Mouse (Mus musculus) ES-Bruce4 (cell line): ENCODE data around the gene Gm10073. TPM values are rescaled to one million over a fixed set of nuclear protein-coding genes. Genes with fewer than 3 reads are reported as not detected.

ENCODE experiments used
- H3K27ac ChIP-seq: 2 replicates; pipeline ENCODE4 v1.5.1; 2012; ENCODE audit warnings: low read length, inconsistent platforms; ENCODE audit not compliant: insufficient read depth
- H3K27me3 ChIP-seq: 2 replicates; pipeline ENCODE4 v1.6.1; 2012; ENCODE audit warnings: mild to moderate bottlenecking, low read length, inconsistent platforms; ENCODE audit not compliant: control insufficient read depth, poor library complexity, insufficient read depth, severe bottlenecking
- H3K36me3 ChIP-seq: 2 replicates; pipeline ENCODE4 v1.6.1; 2012; ENCODE audit warnings: inconsistent platforms, mild to moderate bottlenecking, low read length, moderate library complexity; ENCODE audit not compliant: control insufficient read depth, poor library complexity, insufficient read depth, severe bottlenecking
- H3K4me1 ChIP-seq: one replicate; pipeline ENCODE4 v1.8.1; 2011; ENCODE audit warnings: low read length; ENCODE audit not compliant: control insufficient read depth, insufficient read depth
- H3K4me3 ChIP-seq: 2 replicates; pipeline ENCODE4 v1.5.1; 2011; ENCODE audit warnings: low read depth, mild to moderate bottlenecking, low read length
- H3K9ac ChIP-seq: 2 replicates; pipeline ENCODE4 v1.6.1; 2012; ENCODE audit warnings: low read depth, mild to moderate bottlenecking, inconsistent platforms; ENCODE audit not compliant: poor library complexity, severe bottlenecking
- H3K9me3 ChIP-seq: replicated peaks from 2 replicates; pipeline ENCODE4 v1.6.1; 2012; ENCODE audit warnings: mild to moderate bottlenecking, low read length, inconsistent platforms; ENCODE audit not compliant: control insufficient read depth, poor library complexity, insufficient read depth, severe bottlenecking
- CTCF ChIP-seq: IDR thresholded peaks from one replicate; pipeline ENCODE4 v1.8.1; 2011; ENCODE audit warnings: low read depth, low read length
- EP300 ChIP-seq: IDR thresholded peaks from 2 replicates; pipeline ENCODE4 v1.6.1; 2011; ENCODE audit warnings: low read depth, low read length; ENCODE audit not compliant: insufficient read depth
- POLR2A ChIP-seq: IDR thresholded peaks from one replicate; pipeline ENCODE4 v1.8.1; 2011; ENCODE audit warnings: low read length; ENCODE audit not compliant: insufficient read depth
- polyA plus RNA-seq: library from polyadenylated mRNA; stranded (reverse); fragments of >200 nt; gene quantifications from 2 replicates; pipeline ENCODE4 v1.2.4, GENCODE M21; 2011; ENCODE audit warnings: low read depth; ENCODE audit not compliant: missing spikeins, insufficient read depth, insufficient read length

The Gm10073 gene
- polyA plus RNA-seq, 1 experiment = 498 TPM

- Histone ChIP-seq H3K4me1 (peaks cover 2% of the 10 kb centered on the region), H3K27me3 (no peaks in the 10 kb centered on the region), H3K36me3 (no peaks in the 10 kb centered on the region), H3K9me3 (no peaks in the 10 kb centered on the region), H3K4me3 (no peak overlapping the region), H3K27ac (no peak overlapping the region), H3K9ac (no peak overlapping the region)
- TF ChIP-seq POLR2A (no peak), EP300 (no peak), CTCF (no peak)
These were observed 4.3 kb downstream of the Gm10073 start for GRCm38 (mm10) chr8:106569006-106569405.

DNA sequence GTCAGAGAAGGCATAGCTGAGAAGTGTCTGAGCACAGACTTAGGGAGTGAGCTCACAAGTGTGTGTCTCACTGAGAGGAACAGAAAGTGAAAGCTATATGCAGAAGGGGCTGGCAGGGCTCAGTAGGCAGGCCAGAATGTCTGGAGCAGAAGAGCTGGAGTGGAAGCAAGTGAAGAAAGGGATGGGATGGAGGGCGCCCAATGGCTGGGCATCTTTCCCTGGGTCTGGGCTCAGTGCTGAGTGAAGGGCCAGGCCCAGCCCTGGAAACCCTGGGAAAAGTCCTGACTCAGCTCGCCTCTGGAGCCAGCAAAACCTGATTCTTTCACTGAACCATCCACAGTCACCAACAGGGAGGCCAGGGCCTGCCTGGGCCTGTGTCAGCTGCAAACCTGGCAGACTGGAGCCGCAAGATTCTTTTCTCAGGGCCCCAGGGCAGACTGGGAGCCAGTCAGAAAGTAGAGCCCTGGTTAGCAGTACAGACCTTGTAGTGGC is 9.5 kb downstream of the Gm10073 start:
- H3K27me3 ChIP-seq = no peaks in the 10 kb centered on the region
- no peaks in the 10 kb centered on the region for H3K9me3 ChIP-seq
- H3K9ac ChIP-seq = peak overlapping the region; percentile 3; the same call in 1 of the 2 replicates
- H3K4me3 ChIP-seq = no peak overlapping the region
- peak overlapping the region; percentile 42 for H3K27ac ChIP-seq
- TF ChIP-seq CTCF = no peak
- TF ChIP-seq EP300 = peak; percentile 68
- H3K36me3 ChIP-seq = no peaks in the 10 kb centered on the region
- H3K4me1 ChIP-seq = peaks cover 5% of the 10 kb centered on the region

DNA sequence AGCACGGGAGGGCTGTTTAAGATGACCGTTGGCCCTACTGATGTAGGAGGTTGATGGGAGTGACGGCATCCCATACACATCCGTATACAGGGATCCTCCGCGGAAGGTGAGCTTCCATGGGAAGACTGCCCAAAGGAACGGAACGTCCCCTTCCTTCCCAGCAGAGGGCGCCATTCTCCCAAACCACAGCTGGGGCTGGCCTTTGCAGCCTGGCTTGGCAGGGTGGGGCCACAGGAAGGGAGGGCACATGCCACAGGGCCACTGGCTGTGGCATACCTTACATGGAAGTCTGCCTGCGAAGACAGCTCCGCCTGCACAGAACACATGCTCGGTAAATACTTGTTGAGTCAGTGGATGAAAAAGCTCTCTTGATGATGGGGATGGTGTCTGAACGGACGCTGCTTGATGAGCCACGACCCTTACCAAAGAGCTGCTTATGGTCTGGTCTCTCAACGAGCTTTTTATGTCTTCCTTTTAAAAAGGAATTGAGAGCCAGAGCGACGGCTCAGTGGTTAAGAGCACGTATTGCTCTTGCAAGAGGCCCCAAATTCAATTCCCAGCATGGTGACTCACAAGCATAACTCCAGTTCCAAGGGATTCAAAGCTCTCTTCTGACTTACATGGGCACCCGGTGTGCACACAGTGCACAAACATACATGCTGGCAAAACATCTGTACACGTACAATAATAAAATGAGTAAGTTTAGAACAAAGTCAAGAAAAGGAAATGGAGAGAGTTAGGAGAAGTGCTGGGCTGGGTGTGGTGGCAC is 12.0 kb downstream of the Gm10073 start:
- H3K4me1 ChIP-seq = peaks cover 5% of the 10 kb centered on the region
- no peaks in the 10 kb centered on the region for H3K9me3 ChIP-seq
- no peaks in the 10 kb centered on the region for H3K36me3 ChIP-seq
- H3K9ac ChIP-seq = no peak overlapping the region
- no peak overlapping the region for H3K27ac ChIP-seq
- H3K4me3 ChIP-seq = no peak overlapping the region
- no peaks in the 10 kb centered on the region for H3K27me3 ChIP-seq
- no peak for TF ChIP-seq POLR2A
- peak; percentile 59; the same call in 1 of the 2 replicates for TF ChIP-seq EP300
- TF ChIP-seq CTCF = peak; percentile 99

GRCm38 (mm10) chr8:106559844-106560243 is 13.4 kb downstream of the Gm10073 start:
- TF ChIP-seq POLR2A = no peak
- no peak for TF ChIP-seq EP300
- no peak overlapping the region for H3K4me3 ChIP-seq

DNA sequence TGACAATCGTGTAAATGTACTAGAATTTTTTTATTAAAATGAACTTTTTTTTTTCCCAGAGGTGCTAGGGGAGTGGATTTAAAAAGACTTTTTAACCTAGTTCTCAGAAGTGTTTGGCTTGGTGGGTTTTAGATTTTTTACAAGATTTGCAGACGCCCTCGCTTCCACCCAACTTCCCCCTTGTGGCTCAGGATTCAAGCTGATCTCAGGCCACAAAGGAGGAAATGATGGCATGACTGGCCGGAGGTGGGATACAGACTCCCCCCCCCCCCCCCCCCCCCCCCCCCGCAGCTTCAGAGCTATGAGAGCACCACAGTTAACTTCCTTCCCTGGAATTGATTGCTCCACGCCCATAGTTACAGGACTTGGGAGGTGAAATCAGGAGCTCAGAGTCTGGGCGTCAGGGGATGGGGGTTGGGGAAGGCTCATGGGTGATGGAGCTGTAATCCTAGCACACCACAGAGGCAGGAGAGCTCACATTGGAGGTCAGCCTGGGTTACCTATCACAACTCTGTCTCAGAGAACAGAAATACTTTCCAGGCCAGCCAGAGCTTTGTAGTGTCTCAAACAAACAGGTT is 17.1 kb downstream of the Gm10073 start:
- Histone ChIP-seq H3K9me3 (0 out of 2 replicates have a peak, but pooled peaks cover 3% of the 10 kb centered on the region), H3K4me3 (no peak overlapping the region), H3K4me1 (peaks cover 3% of the 10 kb centered on the region), H3K36me3 (0 out of 2 replicates have a peak, but pooled peaks cover 8% of the 10 kb centered on the region), H3K27ac (peak overlapping the region; percentile 42; the same call in 1 of the 2 replicates), H3K9ac (no peak overlapping the region), H3K27me3 (no peaks in the 10 kb centered on the region)
- TF ChIP-seq EP300 = no peak

More at GRCm38 (mm10) chr8:106559844-106560243, 13.4 kb downstream of the Gm10073 start:
- no peaks in the 10 kb centered on the region for H3K36me3 ChIP-seq
- H3K9me3 ChIP-seq = no peaks in the 10 kb centered on the region
- H3K27me3 ChIP-seq = no peaks in the 10 kb centered on the region
- H3K9ac ChIP-seq = no peak overlapping the region
- peaks cover 5% of the 10 kb centered on the region for H3K4me1 ChIP-seq
- H3K27ac ChIP-seq = no peak overlapping the region

DNA sequence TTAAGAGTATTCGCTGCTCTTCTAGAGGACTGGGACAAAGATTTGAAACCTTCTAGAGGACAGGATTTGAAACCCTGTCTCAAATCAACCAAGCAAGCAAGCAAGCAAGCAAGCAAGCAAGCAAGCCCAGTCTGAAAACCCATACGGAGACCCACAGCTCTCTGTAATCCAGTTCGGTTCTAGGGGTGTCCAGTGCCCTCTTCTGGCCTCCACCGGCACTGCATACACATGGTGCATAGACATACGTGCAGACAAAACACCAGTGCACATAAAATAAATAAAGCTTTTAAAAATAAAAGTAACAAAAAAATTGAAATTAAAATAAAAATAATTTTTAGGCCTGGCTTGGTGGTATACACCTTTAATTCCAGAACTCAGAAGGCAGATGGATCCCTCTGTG is 19.2 kb downstream of the Gm10073 start:
- Histone ChIP-seq H3K36me3 (0 out of 2 replicates have a peak, but pooled peaks cover 8% of the 10 kb centered on the region), H3K9me3 (0 out of 2 replicates have a peak, but pooled peaks cover 3% of the 10 kb centered on the region), H3K27me3 (no peaks in the 10 kb centered on the region), H3K27ac (no peak overlapping the region), H3K9ac (no peak overlapping the region), H3K4me1 (peaks cover 1% of the 10 kb centered on the region), H3K4me3 (no peak overlapping the region)
- TF ChIP-seq CTCF (peak; percentile 63), EP300 (no peak)
